Mouse (Mus musculus) CD4-positive, CD25-positive, alpha-beta regulatory T cell, adult 9 weeks (primary cell): ENCODE results near the gene Tradd. TPM values are rescaled to one million over a fixed set of nuclear protein-coding genes. Genes with fewer than 3 reads are reported as not detected.

Source experiments
- polyA plus RNA-seq: library from polyadenylated mRNA; unstranded; fragments of 100-300 nt; shearing (Covaris generic); gene quantifications from one replicate; pipeline ENCODE4 v1.2.1, GENCODE M21; 2017

Gene Tradd
- polyA plus RNA-seq, result 27.8 TPM

GRCm38 (mm10) chr8:105264024-105264982, at the start of gene Tradd, which contains the start of gene Fbxl8:
TSS of gene Tradd (minus strand) at chr8:105264609.
TSS of gene Fbxl8 (plus strand) at chr8:105264648.

DNA sequence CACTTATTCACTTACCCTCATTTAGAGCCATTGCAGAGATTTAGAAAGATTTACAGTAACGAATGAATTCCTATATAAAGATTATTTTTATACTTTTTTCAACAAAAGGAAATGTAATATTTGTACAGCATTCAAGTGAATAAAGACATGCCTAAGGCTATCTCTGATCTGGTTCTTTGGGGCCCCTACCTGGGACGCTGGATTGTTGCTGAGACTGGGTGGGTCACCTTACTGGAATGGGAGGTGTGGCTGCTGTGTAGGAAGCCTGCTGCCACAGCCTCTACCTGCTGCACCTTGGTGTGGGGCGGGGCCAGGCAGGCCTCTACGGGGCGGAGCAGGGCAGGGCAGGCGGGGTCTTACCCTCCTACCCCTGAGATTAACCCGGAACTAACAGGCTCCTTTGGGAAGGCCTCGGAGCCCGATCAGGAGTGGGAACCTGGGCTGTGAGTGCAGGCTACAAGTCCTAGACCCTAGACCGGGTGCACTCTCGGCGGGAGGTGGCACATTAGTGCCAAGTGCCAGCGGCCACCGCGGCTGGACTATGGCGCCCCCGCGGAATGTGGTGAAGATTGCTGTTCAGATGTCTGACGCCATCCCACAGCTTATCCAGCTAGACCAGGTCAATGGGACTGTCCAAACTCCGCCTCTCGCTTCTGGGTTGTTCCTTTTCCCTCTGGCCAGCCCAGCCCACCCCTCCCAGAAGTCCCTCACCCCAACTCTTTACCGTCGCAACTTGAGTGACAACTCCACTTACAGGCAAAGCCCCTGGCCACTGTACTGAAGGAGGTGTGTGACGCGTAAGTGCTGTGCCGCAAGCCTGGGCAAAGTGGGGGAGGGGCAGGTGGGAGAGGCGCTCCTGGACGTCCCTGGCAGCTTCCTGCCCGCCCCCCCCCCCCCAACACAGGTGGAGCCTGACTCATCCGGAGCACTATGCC, 41.1 kb upstream of the Tradd start, which contains the start of gene Elmo3:
Elmo3 (plus strand) TSS at position 391 of the 935 bp plus-strand sequence.

GRCm38 (mm10) chr8:105297511-105298192, 33.2 kb upstream of the Tradd start, which contains the start of gene E2f4:
TSS of gene E2f4 (plus strand) at chr8:105297663.

GRCm38 (mm10) chr8:105295895-105296573, 31.6 kb upstream of the Tradd start, which contains the start of gene Exoc3l:
TSS of gene Exoc3l (minus strand) at chr8:105296101.

DNA sequence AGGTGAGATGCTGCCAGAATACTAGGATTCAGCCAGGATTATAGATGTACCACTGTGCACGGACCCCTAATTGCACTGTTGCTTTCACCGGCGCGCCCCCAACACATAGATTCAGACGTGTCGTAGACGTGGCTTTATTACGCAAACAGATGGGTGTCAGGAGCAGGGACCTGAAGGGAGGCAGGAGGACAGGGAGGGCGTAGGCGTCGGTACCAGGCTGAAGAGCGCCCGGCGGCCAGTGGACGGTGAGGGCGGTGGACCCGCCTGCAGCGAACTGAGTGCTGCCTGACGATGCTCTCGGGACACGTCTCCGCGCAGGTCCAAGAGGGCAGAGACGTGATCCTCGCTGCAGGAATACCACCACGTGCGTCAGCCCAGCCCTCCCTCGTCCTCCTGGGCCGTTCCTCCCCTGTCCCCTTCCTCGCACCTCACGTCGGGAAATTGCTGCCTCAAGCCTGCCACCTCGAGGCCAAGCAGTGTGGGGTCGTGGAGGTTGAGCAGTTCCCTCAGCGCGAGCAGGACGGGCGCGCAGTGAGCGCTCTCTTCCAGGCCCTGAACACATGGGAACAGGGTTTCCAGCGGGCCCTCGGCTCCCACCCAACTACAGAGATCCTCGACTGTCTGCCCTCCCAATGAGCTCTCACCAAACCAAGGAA, 25.5 kb upstream of the Tradd start, which contains the start of gene 4931428F04Rik:
4931428F04Rik (minus strand) TSS at position 60 of the 656 bp plus-strand sequence.

DNA sequence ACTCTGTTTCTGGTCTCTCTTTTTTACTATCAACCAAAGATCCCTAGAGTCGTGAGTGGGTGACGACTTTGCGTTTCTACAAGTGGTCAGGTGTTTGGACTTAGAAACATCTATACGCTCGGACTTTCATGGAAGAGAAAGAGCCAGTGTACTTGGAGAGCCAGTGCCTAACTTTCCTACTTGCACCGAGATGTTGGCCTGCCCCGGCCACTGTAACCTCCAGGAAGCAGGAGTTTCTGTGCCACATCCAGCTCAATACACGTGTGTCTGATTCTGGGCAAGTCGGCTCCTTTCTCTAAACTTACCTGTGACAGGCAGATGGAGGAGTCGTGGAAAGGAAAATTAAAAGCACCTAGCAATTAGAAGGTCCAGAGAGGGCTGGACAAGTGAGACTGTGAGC, 11.4 kb upstream of the Tradd start, which contains the start of gene Nol3:
Nol3 (plus strand) TSS at position 301 of the 400 bp plus-strand sequence.

GRCm38 (mm10) chr8:105269461-105269947, 5.1 kb upstream of the Tradd start, which contains the start of gene Hsf4:
TSS of gene Hsf4 (plus strand) at chr8:105269801.

GRCm38 (mm10) chr8:105254966-105255350, 9.5 kb downstream of the Tradd start, which contains the start of gene B3gnt9:
TSS of gene B3gnt9 (minus strand) at chr8:105255153.

DNA sequence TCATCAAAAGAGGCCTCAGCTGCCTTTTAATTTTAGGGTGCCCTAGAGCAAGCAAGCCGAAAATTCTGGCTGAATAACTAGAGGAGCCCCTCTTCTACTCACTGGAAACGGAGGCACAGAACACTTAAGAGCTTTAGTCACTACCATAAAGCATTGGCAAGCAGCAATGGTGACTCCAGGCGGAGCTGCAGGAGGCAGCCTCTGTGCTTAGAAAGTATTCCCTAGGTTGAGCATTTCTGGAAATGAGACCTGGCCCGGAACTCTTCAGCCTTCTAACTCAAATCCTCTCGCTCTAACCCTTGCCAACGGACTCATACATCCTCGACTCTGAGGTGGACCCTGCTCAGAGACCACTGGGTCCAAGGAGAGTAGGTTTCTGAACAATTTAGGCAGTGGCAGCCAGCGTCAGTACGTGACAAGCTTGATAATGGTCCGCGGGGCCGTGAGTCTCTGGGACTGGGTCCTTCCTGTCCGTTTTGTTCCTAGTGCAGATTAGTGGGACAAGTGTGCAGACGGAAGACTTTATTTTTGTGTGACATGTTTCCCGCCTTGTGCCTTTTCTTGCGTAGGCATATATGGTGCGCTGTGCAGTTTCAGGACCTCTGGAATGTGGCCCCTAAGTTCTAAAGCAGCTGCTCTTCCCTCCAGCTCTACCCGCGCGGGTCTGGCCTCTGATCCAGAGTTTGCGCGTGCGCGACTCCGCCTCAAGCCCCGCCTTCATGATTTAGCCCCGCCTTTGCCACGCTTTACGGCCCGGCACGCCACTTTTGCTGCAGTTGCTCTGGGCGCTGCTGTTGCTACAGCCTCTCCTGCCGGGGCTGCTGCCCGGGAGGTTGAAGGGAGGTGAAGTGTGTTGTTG, 39.8 kb downstream of the Tradd start, which contains the start of gene D230025D16Rik:
D230025D16Rik (plus strand) TSS at position 733 of the 859 bp plus-strand sequence.

Other genes with a start within 250 kb of the Tradd start
- not detected for gene Ces3a, start 216.0 kb downstream of the Tradd start, polyA plus RNA-seq
- not detected for gene Ces3b, start 180.9 kb downstream of the Tradd start, polyA plus RNA-seq
- not detected for gene Ces4a, start 132.8 kb downstream of the Tradd start, polyA plus RNA-seq
- gene Cbfb, start 93.9 kb downstream of the Tradd start, polyA plus RNA-seq, result 22.2 TPM
- 24.4 TPM for gene D230025D16Rik, start 39.5 kb downstream of the Tradd start, polyA plus RNA-seq
- 0.68 TPM for gene B3gnt9, start 9.5 kb downstream of the Tradd start, polyA plus RNA-seq
- gene Fbxl8, start within 50 bp of the Tradd start, polyA plus RNA-seq, result 15.2 TPM
- gene Hsf4, start 5.2 kb upstream of the Tradd start, polyA plus RNA-seq, result 0.62 TPM
- gene Nol3, start 11.5 kb upstream of the Tradd start, polyA plus RNA-seq, result not detected
- gene 4931428F04Rik, start 25.3 kb upstream of the Tradd start, polyA plus RNA-seq, result 2.4 TPM
- 0.76 TPM for gene Exoc3l, start 31.5 kb upstream of the Tradd start, polyA plus RNA-seq
- gene E2f4, start 33.1 kb upstream of the Tradd start, polyA plus RNA-seq, result 54.4 TPM
- gene Elmo3, start 41.0 kb upstream of the Tradd start, polyA plus RNA-seq, result 10.5 TPM
- gene Lrrc29, start 61.7 kb upstream of the Tradd start, polyA plus RNA-seq, result 5.8 TPM
- gene Tmem208, start 61.7 kb upstream of the Tradd start, polyA plus RNA-seq, result 158 TPM
- 1.5 TPM for gene Fhod1, start 83.3 kb upstream of the Tradd start, polyA plus RNA-seq
- 0.45 TPM for gene Slc9a5, start 84.2 kb upstream of the Tradd start, polyA plus RNA-seq
- gene Plekhg4, start 108.7 kb upstream of the Tradd start, polyA plus RNA-seq, result 0.17 TPM
- not detected for gene Kctd19, start 148.9 kb upstream of the Tradd start, polyA plus RNA-seq
- gene Lrrc36, start 149.0 kb upstream of the Tradd start, polyA plus RNA-seq, result not detected
- not detected for gene Tppp3, start 206.9 kb upstream of the Tradd start, polyA plus RNA-seq
- 2.3 TPM for gene Zdhhc1, start 232.3 kb upstream of the Tradd start, polyA plus RNA-seq